Mouse (Mus musculus) MEL (cell line): Measurements from ENCODE around the gene Gm20388. TPM values are rescaled to one million over a fixed set of nuclear protein-coding genes. Genes with fewer than 3 reads are reported as not detected.
A peak's percentile ranks its signal among the peaks of the same experiment; 100 is the strongest.

Experiments used
- DNase-seq: peaks from one replicate; pipeline ENCODE4 v3.0.0; 2011; ENCODE audit warnings: low read depth, low spot score
- H3K27ac ChIP-seq: 2 replicates; pipeline ENCODE4 v1.5.1; 2012; ENCODE audit warnings: low read depth, mild to moderate bottlenecking, control low read depth, low read length, moderate library complexity; ENCODE audit not compliant: control insufficient read depth
- H3K27me3 ChIP-seq, 2 experiments: fragments of 150-350 bp in 1 of 2; sonication (generic) in 1 of 2; 2 replicates each; pipeline ENCODE4 v1.6.1; 2012; ENCODE audit warnings: low read length in 2 of 2, mild to moderate bottlenecking in 2 of 2, improper control_type of control experiment in 1 of 2, moderate library complexity in 1 of 2; ENCODE audit not compliant: insufficient read depth in 2 of 2, control insufficient read depth in 1 of 2
- H3K36me3 ChIP-seq, 2 experiments: 2 replicates each; pipeline ENCODE4 v1.6.1; 2012 to 2014; ENCODE audit warnings: low read length in 2 of 2, improper control_type of control experiment in 1 of 2, inconsistent platforms in 1 of 2, mild to moderate bottlenecking in 1 of 2; ENCODE audit not compliant: insufficient read depth in 2 of 2, control insufficient read depth in 1 of 2
- H3K4me1 ChIP-seq, 2 experiments: fragments of 150-350 bp in 1 of 2; sonication (generic) in 1 of 2; 2 replicates each; pipeline ENCODE4 v1.6.1; 2012; ENCODE audit warnings: low read length in 2 of 2, improper control_type of control experiment in 1 of 2, mild to moderate bottlenecking in 1 of 2; ENCODE audit not compliant: insufficient read depth in 2 of 2, control insufficient read depth in 1 of 2
- H3K4me3 ChIP-seq, 2 experiments: fragments of 150-350 bp in 1 of 2; sonication (generic) in 1 of 2; 2 replicates each; pipeline ENCODE4 v1.5.1; 2012; ENCODE audit warnings: low read depth in 2 of 2, low read length in 2 of 2, mild to moderate bottlenecking in 2 of 2, moderate library complexity in 2 of 2, control low read depth in 1 of 2, improper control_type of control experiment in 1 of 2; ENCODE audit not compliant: control insufficient read depth in 1 of 2, insufficient read depth in 1 of 2
- H3K79me2 ChIP-seq: 2 replicates; pipeline ENCODE4 v1.6.1; 2012; ENCODE audit warnings: mild to moderate bottlenecking, low read length, moderate library complexity; ENCODE audit not compliant: control insufficient read depth, poor library complexity, insufficient read depth
- H3K9ac ChIP-seq: 2 replicates; pipeline ENCODE4 v1.6.1; 2012; ENCODE audit warnings: low read depth, mild to moderate bottlenecking, control low read depth, low read length, moderate library complexity; ENCODE audit not compliant: control insufficient read depth, poor library complexity, severe bottlenecking
- H3K9me3 ChIP-seq: fragments of 150-350 bp; sonication (generic); replicated peaks from 2 replicates; pipeline ENCODE4 v1.6.1; 2012; ENCODE audit warnings: mild to moderate bottlenecking, low read length, improper control_type of control experiment, moderate library complexity; ENCODE audit not compliant: insufficient read depth
- CTCF ChIP-seq, 3 experiments: IDR thresholded peaks in 2 of 3; conservative IDR thresholded peaks in 1 of 3; 2 replicates each; pipeline ENCODE4 v1.5.1; 2011 to 2012; ENCODE audit warnings: low read length in 3 of 3, low read depth in 2 of 3, mild to moderate bottlenecking in 2 of 3, improper control_type of control experiment in 1 of 3, inconsistent platforms in 1 of 3, mixed read lengths in 1 of 3, moderate library complexity in 1 of 3; ENCODE audit not compliant: control insufficient read depth in 1 of 3, insufficient read depth in 1 of 3, poor library complexity in 1 of 3, severe bottlenecking in 1 of 3
- GATA1 ChIP-seq: IDR thresholded peaks from 2 replicates; pipeline ENCODE4 v1.6.1; 2011; ENCODE audit warnings: low read depth, low read length, improper control_type of control experiment
- HCFC1 ChIP-seq: IDR thresholded peaks from 2 replicates; pipeline ENCODE4 v1.6.1; 2012; ENCODE audit warnings: low read depth, mild to moderate bottlenecking, inconsistent platforms, low read length, improper control_type of control experiment, moderate library complexity
- MAFK ChIP-seq: IDR thresholded peaks from 2 replicates; pipeline ENCODE4 v1.6.1; 2011; ENCODE audit warnings: low read depth, mild to moderate bottlenecking, low read length, improper control_type of control experiment, borderline replicate concordance
- MEF2A ChIP-seq: IDR thresholded peaks from 2 replicates; pipeline ENCODE4 v1.6.1; 2014; ENCODE audit warnings: low read depth, mild to moderate bottlenecking, inconsistent platforms, low read length, improper control_type of control experiment; ENCODE audit not compliant: poor library complexity, insufficient replicate concordance, severe bottlenecking; ENCODE audit errors: extremely low read depth
- MXI1 ChIP-seq: IDR thresholded peaks from 2 replicates; pipeline ENCODE4 v1.6.1; 2011; ENCODE audit warnings: mild to moderate bottlenecking, low read depth, low read length, improper control_type of control experiment
- NELFE ChIP-seq: IDR thresholded peaks from 2 replicates; pipeline ENCODE4 v1.6.1; 2011; ENCODE audit warnings: low read depth, low read length, improper control_type of control experiment
- NRF1 ChIP-seq: IDR thresholded peaks from 2 replicates; pipeline ENCODE4 v1.6.1; 2014; ENCODE audit warnings: low read depth, mild to moderate bottlenecking, inconsistent platforms, low read length, improper control_type of control experiment, moderate library complexity; ENCODE audit not compliant: poor library complexity, insufficient read depth, severe bottlenecking
- POLR2AphosphoS5 ChIP-seq: IDR thresholded peaks from 2 replicates; pipeline ENCODE4 v1.6.1; 2012; ENCODE audit warnings: low read depth, borderline replicate concordance, mild to moderate bottlenecking, inconsistent platforms, low read length, moderate library complexity, mixed read lengths
- RAD21 ChIP-seq: IDR thresholded peaks from 2 replicates; pipeline ENCODE4 v1.6.1; 2011; ENCODE audit warnings: mild to moderate bottlenecking, low read depth, low read length, improper control_type of control experiment
- SIN3A ChIP-seq: IDR thresholded peaks from 2 replicates; pipeline ENCODE4 v1.6.1; 2012; ENCODE audit warnings: low read length, improper control_type of control experiment, inconsistent platforms
- SMC3 ChIP-seq: IDR thresholded peaks from 2 replicates; pipeline ENCODE4 v1.6.1; 2011; ENCODE audit warnings: low read depth, low read length, improper control_type of control experiment
- TBP ChIP-seq: IDR thresholded peaks from 2 replicates; pipeline ENCODE4 v1.8.0; 2011; ENCODE audit warnings: low read depth, low read length, improper control_type of control experiment
- USF1 ChIP-seq: IDR thresholded peaks from 2 replicates; pipeline ENCODE4 v1.6.1; 2014; ENCODE audit warnings: low read depth, mild to moderate bottlenecking, inconsistent platforms, low read length, improper control_type of control experiment, moderate library complexity
- USF2 ChIP-seq, 2 experiments: IDR thresholded peaks; 2 replicates each; pipeline ENCODE4 v1.6.1; 2011 to 2012; ENCODE audit warnings: improper control_type of control experiment in 2 of 2, low read length in 2 of 2, borderline replicate concordance in 1 of 2, inconsistent platforms in 1 of 2, low read depth in 1 of 2, mild to moderate bottlenecking in 1 of 2; ENCODE audit not compliant: insufficient read depth in 1 of 2
- polyA plus RNA-seq, 2 experiments: library from polyadenylated mRNA; stranded (reverse) in 1 of 2; unstranded in 1 of 2; fragments of >175 nt in 1 of 2; fragments of >200 nt in 1 of 2; gene quantifications; 2 replicates each; pipeline versions ENCODE4 v1.2.1 to v1.2.4; 2012; ENCODE audit warnings: low replicate concordance in 2 of 2, low read depth in 1 of 2; ENCODE audit not compliant: insufficient read length in 2 of 2, insufficient read depth in 1 of 2, missing spikeins in 1 of 2
- total RNA-seq: library from RNA; depleted of rRNA; stranded (reverse); fragments of 300-350 nt; gene quantifications from 2 replicates; pipeline ENCODE4 v1.2.3, GENCODE M21; 2012

Gm20388 gene
- total and polyA plus RNA-seq, 3 experiments: 11.1 to 17.8 TPM; not detected in 1

DNA sequence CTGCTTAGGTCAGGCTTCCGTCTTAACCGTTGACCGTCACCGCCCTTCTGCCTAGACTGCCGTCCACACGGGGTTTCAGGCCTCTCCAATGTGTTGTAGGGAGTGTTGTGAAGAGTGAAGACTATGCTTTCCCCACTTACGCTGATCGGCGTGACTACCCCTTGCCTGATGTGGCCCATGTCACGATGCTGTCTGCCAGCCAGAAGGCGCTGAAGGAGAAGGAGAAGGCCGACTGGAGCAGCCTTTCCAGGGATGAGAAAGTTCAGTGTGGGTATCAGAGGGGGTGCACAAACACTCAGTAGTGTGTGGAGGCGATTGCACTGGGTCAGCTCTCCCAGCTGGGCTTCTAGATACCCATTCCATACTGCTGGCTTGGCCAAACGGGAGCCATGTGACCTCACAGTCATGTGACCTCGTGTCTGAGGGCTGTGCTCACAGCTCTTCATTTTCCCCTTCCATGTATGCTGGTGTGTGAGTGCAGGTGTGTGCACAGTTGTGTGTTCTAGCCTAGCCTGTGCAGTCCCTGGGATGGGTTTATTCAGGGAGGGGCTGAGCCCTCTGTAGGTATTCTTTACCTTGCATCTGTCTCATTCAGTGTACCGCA is 762.1 kb downstream of the Gm20388 start:
- Histone ChIP-seq H3K79me2 (peaks cover 27% of the 10 kb centered on the region), H3K36me3 (peaks cover 6 to 11% of the 10 kb centered on the region in 2 experiments), H3K27me3 (no peaks in the 10 kb centered on the region), H3K9me3 (no peaks in the 10 kb centered on the region), H3K4me1 (no peaks in the 10 kb centered on the region), H3K27ac (no peak overlapping the region), H3K4me3 (no peak overlapping the region), H3K9ac (no peak overlapping the region)
- DNase-seq: no peak
- no peak for TF ChIP-seq SMC3
- 0 out of 4 replicates have a peak, but pooled peaks of 1 of the 2 experiments have one; percentile 39 for TF ChIP-seq USF2 (IDR thresholded peaks at IDR 0.05; ENCODE audit: borderline replicate concordance in 1 of 2, insufficient read depth in 1 of 2, low read depth in 1 of 2, low read length in 2 of 2)
- TF ChIP-seq MEF2A: no peak
- no peak for TF ChIP-seq NRF1
- TF ChIP-seq USF1: peak; percentile 75
- TF ChIP-seq MAFK: no peak
- 0 out of 2 replicates have a peak, but pooled peaks have one; percentile 30 for TF ChIP-seq POLR2AphosphoS5
- TF ChIP-seq NELFE: no peak
- TF ChIP-seq SIN3A: no peak

DNA sequence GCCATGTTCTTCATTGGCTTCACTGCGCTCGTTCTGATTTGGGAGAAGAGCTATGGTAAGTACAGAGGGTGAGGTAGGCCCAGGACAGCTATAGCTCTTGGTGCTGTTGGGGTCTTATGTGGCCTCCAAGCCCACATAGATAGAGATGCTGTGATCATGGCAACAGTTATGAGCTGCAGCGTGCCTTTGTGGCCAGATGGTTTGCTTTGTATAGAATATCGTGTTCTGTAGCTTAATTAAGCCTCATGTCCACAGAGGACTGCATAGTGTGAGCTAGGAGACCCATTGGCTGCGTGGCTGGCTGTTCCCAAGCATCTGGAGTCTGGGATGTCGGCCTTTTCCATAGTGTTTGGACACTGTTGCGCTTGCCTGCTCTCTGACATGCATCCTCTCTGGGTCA is 762.7 kb downstream of the Gm20388 start:
- TF ChIP-seq MXI1 (no peak), HCFC1 (no peak), USF1 (no peak), TBP (no peak), GATA1 (no peak), RAD21 (no peak), CTCF (IDR thresholded peaks at IDR 0.05 in 2 of 3, conservative IDR thresholded peaks at IDR 0.05 in 1 of 3; ENCODE audit: control insufficient read depth in 1 of 3, insufficient read depth in 1 of 3, low read depth in 2 of 3, low read length in 3 of 3, poor library complexity in 1 of 3, severe bottlenecking in 1 of 3) (no peak)
- Histone ChIP-seq H3K36me3 (peaks cover 6 to 11% of the 10 kb centered on the region in 2 experiments), H3K79me2 (peaks cover 24% of the 10 kb centered on the region), H3K27me3 (no peaks in the 10 kb centered on the region), H3K9ac (no peak overlapping the region), H3K4me3 (no peak overlapping the region), H3K9me3 (no peaks in the 10 kb centered on the region), H3K27ac (no peak overlapping the region), H3K4me1 (no peaks in the 10 kb centered on the region)
- DNase-seq: no peak
